Mouse (Mus musculus) brain, adult 2 months (tissue): Measurements from ENCODE around the gene Xlr.

Experiments
- DNase-seq: peaks from one replicate; pipeline ENCODE4 v3.0.0; 2011; ENCODE audit warnings: low read depth, low spot score

Gene Xlr

GRCm38 (mm10) chrX:53797519-53797918 is at the start of gene Xlr:
Gene Xlr, minus strand, starts transcription at chrX:53797706.
- DNase-seq, result peak; percentile 2

- DNase-seq, result peak; percentile 20
Measured at GRCm38 (mm10) chrX:53799074-53799473, 1.6 kb upstream of the Xlr start.

GRCm38 (mm10) chrX:53776276-53776675 is 21.2 kb downstream of the Xlr start, which contains the start of gene Zfp36l3:
Gene Zfp36l3, minus strand, starts transcription at chrX:53776394.
- no peak for DNase-seq

- no peak for DNase-seq
Measured at GRCm38 (mm10) chrX:53757736-53758135, 39.8 kb downstream of the Xlr start, which contains the start of gene 1700013H16Rik. Gene 1700013H16Rik, minus strand, starts transcription at chrX:53757831.

GRCm38 (mm10) chrX:53752851-53753250 is 44.7 kb downstream of the Xlr start:
- peak; percentile 1 for DNase-seq

GRCm38 (mm10) chrX:53728967-53729366 is 68.5 kb downstream of the Xlr start:
- DNase-seq, result no peak
